Mouse (Mus musculus): ENCODE measurements around the gene Ino80b. TPM values are rescaled to one million over a fixed set of nuclear protein-coding genes. Genes with fewer than 3 reads are reported as not detected.

Gene Ino80b
- polyA plus RNA-seq (2012; ENCODE audit: insufficient read depth, insufficient read length, missing spikeins) = 25.1 and 26.8 TPM in 2 replicates

DNA sequence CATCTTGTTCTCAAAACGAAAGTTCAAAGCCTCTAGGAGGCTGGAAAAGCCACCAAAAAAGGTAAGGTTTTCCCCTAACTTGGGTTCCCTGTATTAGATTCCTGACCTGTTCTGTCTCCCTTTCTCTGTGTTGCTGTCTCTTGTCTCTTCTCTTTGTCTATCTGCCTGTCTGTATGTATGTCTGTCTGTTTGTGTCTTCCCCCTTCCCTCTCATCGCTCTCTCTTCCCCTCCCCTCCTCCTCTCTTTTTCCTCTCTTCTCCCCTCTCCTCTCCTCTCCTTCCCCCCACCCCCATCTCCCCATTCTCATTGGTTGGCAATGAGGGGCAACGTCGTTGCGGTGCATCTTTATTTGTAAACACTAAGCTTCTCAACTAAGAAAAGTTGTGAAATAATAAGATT lies at the start of gene Ino80b:
TSS of gene Ino80b (minus strand) at position 101 of the 400 bp plus-strand sequence.
- Histone ChIP-seq H3K4me1 (ENCODE audit: control insufficient read depth, insufficient read depth, low read length) (peaks cover 9% of the 10 kb centered on the region), H3K27ac (ENCODE audit: insufficient read depth, low read depth, low read length) (0 out of 2 replicates have a peak within 1 kb of the TSS, but pooled peaks have one; percentile 22), H3K4me3 (ENCODE audit: insufficient read depth, low read length) (peak within 1 kb of the TSS; percentile 85)
- TF ChIP-seq CTCF (IDR thresholded peaks at IDR 0.05; ENCODE audit: low read depth, low read length) (no peak), POLR2A (IDR thresholded peaks at IDR 0.05; ENCODE audit: borderline replicate concordance, low read depth, low read length) (no peak)

DNA sequence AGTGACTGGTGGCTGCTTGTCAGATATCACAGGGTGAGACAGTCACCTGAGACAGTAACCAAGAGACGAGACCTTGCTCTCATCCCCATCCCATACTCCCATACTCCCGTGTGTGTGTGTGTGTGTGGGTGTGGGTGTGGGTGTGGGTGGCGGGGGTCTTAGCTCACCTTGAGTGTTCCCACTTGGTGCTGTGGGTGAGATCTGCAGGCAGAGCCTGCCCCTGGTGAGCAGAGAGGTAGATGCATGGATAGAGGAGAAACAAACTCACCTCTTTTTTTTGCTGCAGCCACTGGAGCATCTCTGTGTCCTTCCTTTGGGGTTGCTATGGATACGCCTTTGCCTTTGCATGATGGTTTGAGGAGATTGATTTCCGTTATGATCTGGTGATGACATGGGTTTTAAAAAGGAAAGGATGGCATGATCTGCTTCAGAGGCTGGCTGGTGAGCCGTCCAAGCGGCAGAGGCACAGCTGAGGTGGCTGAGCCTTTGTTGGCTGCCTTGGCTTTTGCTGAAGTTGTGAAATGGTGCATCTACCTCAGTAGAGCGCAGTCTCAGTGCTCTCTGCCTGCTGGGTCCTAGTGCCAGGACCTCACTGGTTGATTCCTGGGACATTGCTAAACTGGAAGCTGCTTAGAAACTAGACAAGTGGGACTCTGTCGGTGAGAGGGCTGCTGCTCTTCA lies 47.1 kb upstream of the Ino80b start:
- Histone ChIP-seq H3K4me1 (ENCODE audit: control insufficient read depth, insufficient read depth, low read length) (peaks cover 12% of the 10 kb centered on the region), H3K27ac (ENCODE audit: insufficient read depth, low read depth, low read length) (no peak overlapping the region), H3K4me3 (ENCODE audit: insufficient read depth, low read length) (no peak overlapping the region)
- no peak for TF ChIP-seq POLR2A (IDR thresholded peaks at IDR 0.05; ENCODE audit: borderline replicate concordance, low read depth, low read length)
- no peak for TF ChIP-seq CTCF (IDR thresholded peaks at IDR 0.05; ENCODE audit: low read depth, low read length)

DNA sequence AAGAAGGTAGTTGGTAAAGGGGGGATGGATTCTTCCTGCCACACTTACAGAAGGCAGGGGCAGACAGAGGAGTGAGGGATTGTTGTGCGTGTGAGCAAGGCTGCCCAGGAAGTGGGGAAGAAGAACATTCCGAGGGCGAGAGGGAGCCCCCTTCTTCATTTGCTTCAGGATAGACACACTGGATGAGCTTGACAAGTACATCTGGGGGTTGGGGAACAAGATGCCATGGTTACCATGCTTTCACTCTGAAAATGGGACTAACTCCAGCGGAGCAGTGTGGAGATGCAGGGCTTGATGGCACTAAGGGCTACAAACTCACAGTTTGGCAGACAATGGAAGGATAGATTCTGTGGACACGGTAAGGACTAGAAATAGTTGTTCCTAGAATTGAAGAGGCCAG lies 45.8 kb upstream of the Ino80b start:
- no peak for TF ChIP-seq POLR2A (IDR thresholded peaks at IDR 0.05; ENCODE audit: borderline replicate concordance, low read depth, low read length)
- TF ChIP-seq CTCF (IDR thresholded peaks at IDR 0.05; ENCODE audit: low read depth, low read length) = no peak
- peaks cover 17% of the 10 kb centered on the region for H3K4me1 ChIP-seq (ENCODE audit: control insufficient read depth, insufficient read depth, low read length)
- H3K27ac ChIP-seq (ENCODE audit: insufficient read depth, low read depth, low read length) = no peak overlapping the region
- no peak overlapping the region for H3K4me3 ChIP-seq (ENCODE audit: insufficient read depth, low read length)

DNA sequence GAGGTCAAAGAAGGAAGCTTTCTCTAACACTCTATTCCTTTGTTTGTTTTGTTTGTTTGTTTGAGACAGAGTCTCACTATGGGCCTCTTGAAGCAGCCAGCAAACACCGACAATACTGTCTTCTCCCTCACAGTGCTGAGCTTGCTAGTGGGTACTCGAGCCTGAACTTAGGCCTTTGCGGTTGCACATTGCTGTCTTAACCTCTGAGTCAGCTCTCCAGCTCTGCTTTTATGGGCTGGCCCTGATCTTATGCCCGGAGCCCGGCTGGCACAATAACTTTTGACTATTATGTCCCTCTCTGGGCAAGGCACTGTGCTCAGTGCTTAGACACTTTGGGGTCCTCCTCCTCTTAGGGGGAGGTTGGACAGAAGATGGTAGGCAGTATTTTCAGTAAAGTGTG lies 44.6 kb upstream of the Ino80b start:
- Histone ChIP-seq H3K4me1 (ENCODE audit: control insufficient read depth, insufficient read depth, low read length) (peaks cover 17% of the 10 kb centered on the region), H3K27ac (ENCODE audit: insufficient read depth, low read depth, low read length) (no peak overlapping the region), H3K4me3 (ENCODE audit: insufficient read depth, low read length) (no peak overlapping the region)
- TF ChIP-seq POLR2A (IDR thresholded peaks at IDR 0.05; ENCODE audit: borderline replicate concordance, low read depth, low read length) = no peak
- no peak for TF ChIP-seq CTCF (IDR thresholded peaks at IDR 0.05; ENCODE audit: low read depth, low read length)

DNA sequence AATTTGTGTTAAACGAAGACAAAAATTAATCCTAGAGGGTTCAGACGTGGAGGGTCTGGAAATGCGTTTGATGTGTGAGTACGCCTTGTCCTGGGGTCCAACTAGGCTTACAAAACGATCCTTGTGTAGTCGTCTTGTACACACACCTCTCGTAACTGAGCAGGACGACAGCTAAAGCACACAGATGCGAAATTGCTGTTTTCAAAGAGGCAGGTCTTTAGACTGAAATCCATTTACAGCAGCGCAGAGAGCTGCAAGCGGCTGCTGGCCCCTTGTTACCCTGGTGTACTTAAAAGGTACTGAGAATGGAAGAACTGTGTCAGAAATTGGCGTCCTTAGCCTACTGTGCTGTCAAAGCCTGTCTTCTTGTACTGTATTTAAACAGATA lies 41.0 kb upstream of the Ino80b start:
- peak overlapping the region; percentile 81 for H3K4me3 ChIP-seq (ENCODE audit: insufficient read depth, low read length)
- H3K27ac ChIP-seq (ENCODE audit: insufficient read depth, low read depth, low read length) = no peak overlapping the region
- H3K4me1 ChIP-seq (ENCODE audit: control insufficient read depth, insufficient read depth, low read length) = peaks cover 23% of the 10 kb centered on the region
- TF ChIP-seq POLR2A (IDR thresholded peaks at IDR 0.05; ENCODE audit: borderline replicate concordance, low read depth, low read length) (no peak), CTCF (IDR thresholded peaks at IDR 0.05; ENCODE audit: low read depth, low read length) (no peak)

DNA sequence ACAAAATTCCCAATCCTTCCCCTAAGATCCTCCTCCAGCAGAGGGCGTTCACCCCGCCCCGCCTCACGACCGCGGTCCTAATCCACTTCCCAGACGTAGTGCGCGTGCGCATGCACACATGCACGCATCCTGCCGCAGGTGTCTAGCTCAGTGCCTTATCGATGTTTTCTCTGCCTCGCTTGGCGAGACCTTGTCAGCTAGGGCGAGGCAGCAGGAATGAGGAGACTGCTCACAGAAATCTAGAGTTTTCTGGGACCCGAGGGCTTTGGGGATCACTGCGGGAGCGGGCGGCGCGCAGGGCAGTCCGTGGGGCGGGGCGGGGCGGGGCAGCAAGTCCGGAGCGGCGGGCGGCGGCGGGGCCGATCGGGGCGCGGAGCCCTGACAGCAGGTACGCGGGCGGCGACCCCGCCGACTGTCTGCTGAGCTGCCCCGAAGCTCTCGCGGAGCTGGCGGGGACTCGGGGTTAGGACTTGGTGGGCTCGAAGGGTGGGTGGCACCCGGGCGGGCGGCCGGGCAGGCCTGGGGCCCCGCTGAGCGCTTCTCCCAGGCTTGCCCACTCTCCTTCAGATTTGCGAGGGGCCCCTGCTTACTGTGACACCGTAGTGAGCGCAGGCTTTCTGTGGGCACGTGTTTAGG lies 40.5 kb upstream of the Ino80b start, which contains the start of gene Dctn1:
TSS of gene Dctn1 (plus strand) at position 314 of the 636 bp plus-strand sequence.
- TF ChIP-seq POLR2A (IDR thresholded peaks at IDR 0.05; ENCODE audit: borderline replicate concordance, low read depth, low read length) (no peak), CTCF (IDR thresholded peaks at IDR 0.05; ENCODE audit: low read depth, low read length) (no peak)
- H3K27ac ChIP-seq (ENCODE audit: insufficient read depth, low read depth, low read length) = peak within 1 kb of the TSS; percentile 58
- peaks cover 23% of the 10 kb centered on the region for H3K4me1 ChIP-seq (ENCODE audit: control insufficient read depth, insufficient read depth, low read length)
- H3K4me3 ChIP-seq (ENCODE audit: insufficient read depth, low read length) = peak within 1 kb of the TSS; percentile 81

DNA sequence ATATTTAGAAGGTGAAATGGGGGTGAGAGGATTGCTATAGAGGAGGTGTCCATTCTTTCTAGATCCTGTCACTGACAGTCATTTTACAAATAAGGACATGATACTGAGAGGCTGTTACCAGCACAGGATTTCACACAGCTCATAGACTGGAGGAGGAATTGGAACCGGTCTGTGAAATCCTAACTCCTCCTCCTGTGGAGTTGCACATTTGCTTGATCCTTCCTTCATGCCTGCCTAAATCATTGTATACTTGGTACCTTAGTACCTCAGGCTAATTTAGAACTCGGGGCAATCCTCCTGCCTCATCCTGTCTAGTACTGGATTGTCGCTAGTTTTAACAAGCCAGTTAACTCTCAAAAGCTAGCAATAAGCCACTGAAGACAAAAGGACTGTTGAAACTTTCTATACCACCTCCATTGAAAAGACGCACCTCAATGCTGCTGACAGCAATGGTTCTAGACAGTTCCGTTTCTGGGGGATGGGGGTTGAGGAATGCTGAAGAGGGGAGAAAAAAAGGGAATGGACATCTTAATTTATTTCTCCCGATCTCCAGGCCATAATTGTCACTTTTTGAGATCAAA lies 39.9 kb upstream of the Ino80b start:
- Histone ChIP-seq H3K4me1 (ENCODE audit: control insufficient read depth, insufficient read depth, low read length) (peaks cover 23% of the 10 kb centered on the region), H3K27ac (ENCODE audit: insufficient read depth, low read depth, low read length) (peak overlapping the region; percentile 36), H3K4me3 (ENCODE audit: insufficient read depth, low read length) (peak overlapping the region; percentile 81)
- no peak for TF ChIP-seq CTCF (IDR thresholded peaks at IDR 0.05; ENCODE audit: low read depth, low read length)
- no peak for TF ChIP-seq POLR2A (IDR thresholded peaks at IDR 0.05; ENCODE audit: borderline replicate concordance, low read depth, low read length)

DNA sequence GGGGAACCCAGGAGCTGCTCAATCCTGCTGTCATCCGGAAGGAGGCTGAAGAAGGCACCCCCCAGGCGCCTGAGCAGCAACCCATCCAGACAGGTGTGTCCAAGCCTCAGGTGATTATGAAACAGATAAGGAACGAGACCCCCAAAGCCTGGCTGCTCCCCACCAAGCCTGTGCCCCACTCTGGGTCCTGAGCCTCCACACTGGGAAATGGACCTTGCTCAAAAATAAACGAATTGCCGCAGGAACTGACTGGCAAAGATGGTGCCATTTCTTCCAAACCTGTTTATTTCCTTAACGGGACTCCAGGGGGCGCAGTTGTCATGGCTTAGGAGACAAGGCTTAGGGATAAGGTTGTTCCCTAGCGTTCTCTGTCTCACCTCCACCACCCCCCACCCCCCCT lies 37.5 kb upstream of the Ino80b start:
- peak; percentile 39 for TF ChIP-seq CTCF (IDR thresholded peaks at IDR 0.05; ENCODE audit: low read depth, low read length)
- TF ChIP-seq POLR2A (IDR thresholded peaks at IDR 0.05; ENCODE audit: borderline replicate concordance, low read depth, low read length) = no peak

DNA sequence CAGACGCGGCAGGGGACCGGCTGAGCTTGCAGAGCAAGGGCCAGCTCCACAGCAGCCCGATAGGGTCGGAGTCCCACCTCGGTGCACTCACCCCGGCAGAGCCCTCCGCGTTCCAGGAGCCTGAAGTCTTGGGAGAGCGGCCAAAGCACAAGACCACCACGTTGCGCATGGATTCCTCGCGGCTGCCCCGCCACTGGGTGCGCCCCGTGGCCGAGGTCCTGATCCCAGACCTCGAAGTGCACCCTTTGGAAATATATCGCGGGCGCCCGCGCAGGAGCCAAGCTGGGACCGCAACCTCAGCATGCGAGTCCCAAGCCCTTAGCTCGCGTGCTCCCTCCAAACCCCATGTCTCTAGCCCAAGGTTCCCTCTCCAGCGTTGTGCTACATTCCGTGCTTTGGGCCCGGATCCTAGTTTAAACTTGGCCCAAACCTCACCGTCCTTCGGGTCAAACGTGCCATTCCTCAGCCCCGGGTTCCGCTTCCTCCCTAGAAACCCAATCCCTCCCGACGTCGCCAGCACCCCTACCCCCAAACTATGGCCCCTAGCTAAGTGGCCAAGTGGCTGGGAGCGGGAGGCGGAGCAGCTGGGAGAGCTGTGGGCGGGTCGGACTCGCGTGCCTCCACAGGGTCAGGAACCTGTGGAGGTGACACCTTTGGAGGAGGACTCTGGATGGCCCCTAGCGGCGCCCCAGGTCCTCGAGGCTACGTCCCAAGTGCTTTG lies 36.9 kb upstream of the Ino80b start:
- peaks cover 8% of the 10 kb centered on the region for H3K4me1 ChIP-seq (ENCODE audit: control insufficient read depth, insufficient read depth, low read length)
- TF ChIP-seq POLR2A (IDR thresholded peaks at IDR 0.05; ENCODE audit: borderline replicate concordance, low read depth, low read length) = no peak
- no peak for TF ChIP-seq CTCF (IDR thresholded peaks at IDR 0.05; ENCODE audit: low read depth, low read length)
- H3K27ac ChIP-seq (ENCODE audit: insufficient read depth, low read depth, low read length) = no peak overlapping the region
- peak overlapping the region; percentile 56 for H3K4me3 ChIP-seq (ENCODE audit: insufficient read depth, low read length)

More for the DNA sequence above, 37.5 kb upstream of the Ino80b start:
- H3K4me3 ChIP-seq (ENCODE audit: insufficient read depth, low read length) = peak overlapping the region; percentile 56
- H3K4me1 ChIP-seq (ENCODE audit: control insufficient read depth, insufficient read depth, low read length) = peaks cover 14% of the 10 kb centered on the region
- H3K27ac ChIP-seq (ENCODE audit: insufficient read depth, low read depth, low read length) = no peak overlapping the region

Measured in bone marrow macrophage, adult 2 months (primary cell).